Mouse (Mus musculus) cerebellum, adult 9-11 months (tissue): ENCODE data around the gene B9d2.
A peak's percentile ranks its signal among the peaks of the same experiment; 100 is the strongest.

Source experiments
- DNase-seq: peaks from one replicate; pipeline ENCODE4 v3.0.0; 2022

Gene B9d2

GRCm38 (mm10) chr7:25680514-25681258 lies at the start of gene B9d2:
Gene B9d2, plus strand, starts transcription at chr7:25680780.
- peak; percentile 94 for DNase-seq

- no peak for DNase-seq
Measured at GRCm38 (mm10) chr7:25632679-25633078, 47.9 kb upstream of the B9d2 start.

DNA sequence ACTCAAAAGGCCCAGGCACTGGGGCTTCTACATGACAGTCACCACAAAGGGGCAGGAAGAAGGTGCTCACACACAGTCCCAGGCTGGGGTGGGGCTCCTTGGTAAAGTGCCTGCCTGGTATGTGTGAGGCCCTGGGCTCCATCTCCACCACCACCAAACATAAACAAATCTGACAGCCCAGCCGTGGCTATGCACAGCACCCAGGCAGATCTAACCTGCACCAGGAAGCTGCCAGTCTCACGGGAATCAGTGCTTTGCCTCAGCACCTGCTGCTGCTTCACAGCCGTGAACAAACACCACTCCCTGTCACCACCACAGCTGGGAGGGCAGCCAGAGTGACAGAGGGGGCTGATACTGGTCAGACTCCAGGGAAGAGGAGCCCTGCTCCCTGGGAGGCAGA lies 44.2 kb upstream of the B9d2 start:
- DNase-seq, result no peak

DNA sequence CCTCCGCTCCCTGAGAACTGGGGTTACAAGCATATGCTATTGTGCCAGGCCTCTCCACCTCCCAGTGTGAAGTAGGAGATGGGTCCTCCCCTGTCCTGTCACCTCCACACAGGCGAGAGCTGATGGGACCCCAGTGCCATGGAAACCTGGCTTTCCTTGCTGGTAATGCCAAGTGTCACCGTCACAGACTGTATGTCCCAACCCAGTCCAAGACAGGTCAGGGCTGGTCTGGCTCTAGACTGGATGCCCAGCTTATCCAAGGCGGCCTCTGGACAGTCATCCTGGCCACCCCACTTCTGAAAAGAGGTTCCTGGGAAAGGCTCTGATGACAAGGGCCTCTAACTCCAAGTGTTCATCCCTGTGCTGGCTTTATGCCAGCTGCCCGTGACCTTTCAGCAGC lies 43.5 kb upstream of the B9d2 start:
- no peak for DNase-seq

DNA sequence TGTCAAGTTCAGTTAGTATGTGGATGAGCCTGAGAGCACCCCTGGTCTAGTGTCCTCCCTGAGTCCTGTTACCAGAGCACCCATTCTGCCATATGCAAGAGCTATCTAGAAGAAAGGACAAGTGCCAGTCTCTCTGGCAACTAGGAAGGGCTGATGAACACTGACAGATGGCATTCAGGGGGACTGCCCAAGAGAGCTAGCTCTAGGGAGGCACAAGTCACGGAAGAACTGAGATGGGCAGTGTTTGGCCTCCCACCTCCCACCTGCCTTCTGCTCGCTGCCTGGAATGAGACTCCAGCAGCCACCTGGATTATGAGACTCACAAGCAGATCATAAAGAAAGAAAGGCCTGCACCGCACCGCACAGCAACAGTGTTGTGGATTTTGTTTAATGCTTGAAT lies 40.8 kb upstream of the B9d2 start:
- peak; percentile 78 for DNase-seq

DNA sequence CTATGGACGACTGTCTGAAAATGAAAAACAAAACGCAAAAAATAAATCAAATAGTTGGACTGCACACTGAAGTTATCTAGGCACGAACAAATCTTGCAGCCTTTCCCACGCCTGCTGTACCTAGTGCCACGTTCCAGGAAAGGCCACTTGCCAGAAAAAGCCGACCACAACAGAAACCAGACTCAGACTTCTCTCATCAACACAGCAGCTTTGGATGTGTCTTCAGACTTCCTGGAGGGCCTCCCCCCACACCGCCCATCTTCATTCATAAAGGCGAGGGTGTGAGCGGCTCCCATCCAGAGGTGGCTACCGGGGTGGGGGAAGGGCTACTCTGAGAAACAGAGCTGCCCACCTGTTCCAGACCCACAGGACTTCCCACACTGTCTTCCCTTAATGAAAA lies 36.4 kb upstream of the B9d2 start:
- no peak for DNase-seq

DNA sequence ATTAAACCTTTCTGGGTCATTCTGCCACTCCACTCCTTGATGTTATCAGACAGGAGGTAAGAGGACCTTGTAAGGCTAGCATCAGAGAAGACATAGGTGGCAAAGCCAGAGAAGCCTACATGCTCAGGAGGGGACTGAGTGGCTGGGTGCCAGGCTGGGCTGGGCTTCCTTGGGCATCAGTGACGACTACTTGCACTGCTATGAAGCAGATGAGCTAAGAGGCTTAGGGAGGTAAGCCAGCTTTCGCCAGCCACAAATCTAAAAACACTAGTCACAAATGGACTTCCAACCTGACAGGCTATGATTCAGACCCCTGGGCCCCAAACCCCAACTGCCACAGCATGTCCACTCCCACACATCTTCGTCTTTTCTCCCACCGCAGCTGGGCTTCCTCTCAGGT lies 35.9 kb upstream of the B9d2 start:
- no peak for DNase-seq

DNA sequence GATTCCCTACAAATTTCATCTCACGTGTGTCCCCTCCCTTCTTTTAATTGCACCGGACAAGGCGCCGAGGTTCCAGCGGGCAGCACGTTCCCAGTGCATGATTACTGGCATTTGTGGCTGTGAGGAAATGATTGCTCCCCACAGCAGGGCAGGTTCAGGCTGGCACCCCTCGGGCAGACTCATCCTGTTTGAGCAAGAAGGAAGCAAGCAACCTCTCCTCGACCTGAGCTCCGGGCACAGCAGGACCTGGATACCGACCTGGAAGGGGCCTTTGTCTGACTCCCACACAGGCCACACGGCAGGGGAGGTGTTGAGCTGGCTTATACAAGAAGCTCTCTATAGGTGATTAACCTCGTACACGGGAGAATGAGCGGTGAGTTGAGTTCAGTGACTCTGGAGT lies 35.5 kb upstream of the B9d2 start:
- DNase-seq, result no peak

GRCm38 (mm10) chr7:25647574-25648123 lies 32.9 kb upstream of the B9d2 start:
- no peak for DNase-seq

DNA sequence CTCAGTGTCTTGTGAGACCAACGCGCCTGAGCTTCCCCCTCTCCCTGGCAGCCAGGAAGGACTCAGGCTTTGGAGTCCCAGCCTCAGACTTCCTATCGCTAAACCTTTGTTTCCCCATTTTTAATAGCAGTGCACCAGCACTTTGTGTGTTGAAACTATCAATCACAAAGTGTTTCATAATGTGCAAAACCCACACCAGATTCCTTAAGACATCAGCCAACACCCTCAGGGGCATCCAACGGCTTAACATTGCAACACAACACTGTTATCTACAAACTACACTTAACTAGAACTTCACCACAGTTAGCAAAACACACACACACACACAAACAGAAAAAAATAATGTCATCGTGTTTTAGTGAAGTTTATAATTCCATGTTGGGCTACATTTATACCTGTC lies 30.7 kb upstream of the B9d2 start:
- no peak for DNase-seq

DNA sequence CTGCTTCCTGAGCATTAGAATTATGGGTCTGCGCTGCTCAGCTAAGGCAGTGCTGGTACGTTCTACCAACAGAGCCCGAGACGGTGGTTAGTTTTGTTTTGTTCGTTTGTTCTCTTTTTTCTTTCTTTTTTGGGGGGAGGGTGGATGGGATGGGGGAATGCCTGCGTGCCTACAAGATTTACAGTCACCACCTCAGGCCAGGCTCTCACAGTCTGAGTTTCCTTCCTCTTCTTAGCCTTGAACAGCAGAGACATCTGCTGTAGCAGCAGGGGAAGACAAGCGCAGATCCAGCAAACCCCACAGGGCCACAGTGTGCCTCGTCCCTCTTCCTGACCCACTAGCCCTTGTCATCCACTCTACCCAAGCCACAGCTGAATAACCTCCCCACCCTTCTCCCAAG lies 29.3 kb upstream of the B9d2 start:
- no peak for DNase-seq

- no peak for DNase-seq
Measured at GRCm38 (mm10) chr7:25652244-25652759, 28.3 kb upstream of the B9d2 start.

- peak; percentile 73 for DNase-seq
Measured at GRCm38 (mm10) chr7:25655601-25656428, 24.8 kb upstream of the B9d2 start.

DNA sequence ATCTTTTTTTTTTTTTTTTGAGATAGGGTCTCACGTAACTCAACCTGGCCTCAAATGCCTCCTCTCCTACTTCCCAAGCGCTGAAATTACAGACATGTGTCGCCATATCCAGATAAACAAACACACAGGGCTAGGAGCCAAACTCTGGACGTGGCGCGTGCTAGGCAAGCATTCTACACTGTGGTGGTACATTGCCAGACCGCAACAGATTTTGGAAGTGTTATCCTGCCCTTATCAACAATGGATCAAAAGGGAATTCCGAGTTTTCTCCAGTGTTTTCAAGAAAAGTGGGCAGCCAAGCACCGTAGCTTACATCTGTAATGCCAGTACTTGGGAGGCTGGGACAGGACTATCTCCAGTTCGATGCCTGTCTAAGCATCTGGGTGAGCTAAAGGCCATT lies 22.8 kb upstream of the B9d2 start:
- DNase-seq, result peak; percentile 56

DNA sequence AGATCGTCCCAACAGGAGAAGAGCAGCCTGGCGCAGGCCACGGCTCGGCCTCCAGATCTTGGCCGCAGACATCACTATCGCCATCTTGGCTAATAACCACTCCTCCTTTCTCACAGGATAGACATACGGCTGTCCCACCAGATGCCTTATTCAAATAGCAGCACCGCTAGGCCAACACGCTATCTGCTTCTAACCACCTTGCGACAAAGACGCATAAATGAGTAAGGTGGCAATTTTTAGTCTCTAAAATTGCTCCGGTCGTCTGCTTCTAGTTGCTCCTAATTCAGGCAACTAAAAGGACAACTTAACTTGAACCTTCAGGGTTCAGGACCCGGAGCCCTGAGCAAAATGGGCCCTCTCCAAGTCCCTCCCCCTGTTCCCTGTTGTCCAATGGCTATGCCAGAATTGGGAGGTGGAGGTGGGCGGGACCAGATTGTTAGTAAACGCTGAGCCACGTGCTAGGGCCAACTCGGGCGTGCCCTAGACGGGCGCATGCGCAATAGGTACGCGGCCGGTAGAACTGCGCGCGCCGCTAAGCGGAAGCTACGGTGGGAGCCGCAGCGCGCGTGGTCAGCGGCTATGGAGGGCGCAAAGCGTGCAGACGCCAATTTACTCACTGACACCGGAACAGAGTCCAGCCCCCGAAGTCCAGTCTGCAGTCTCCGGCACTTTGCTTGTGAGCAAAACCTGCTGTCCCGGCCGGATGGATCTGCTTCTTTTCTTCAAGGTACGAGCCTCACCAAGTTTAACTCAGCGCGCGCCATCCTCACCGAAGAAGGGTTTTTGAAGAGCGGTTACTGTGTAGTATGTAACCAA lies 21.7 kb upstream of the B9d2 start, which contains the start of the genes Bckdha and Exosc5:
TSS of gene Bckdha (minus strand) at position 325 of the 816 bp plus-strand sequence.
TSS of gene Exosc5 (plus strand) at position 508 of the 816 bp plus-strand sequence.
- DNase-seq, result peak; percentile 100

GRCm38 (mm10) chr7:25666381-25666780 lies 14.2 kb upstream of the B9d2 start:
- DNase-seq, result no peak

DNA sequence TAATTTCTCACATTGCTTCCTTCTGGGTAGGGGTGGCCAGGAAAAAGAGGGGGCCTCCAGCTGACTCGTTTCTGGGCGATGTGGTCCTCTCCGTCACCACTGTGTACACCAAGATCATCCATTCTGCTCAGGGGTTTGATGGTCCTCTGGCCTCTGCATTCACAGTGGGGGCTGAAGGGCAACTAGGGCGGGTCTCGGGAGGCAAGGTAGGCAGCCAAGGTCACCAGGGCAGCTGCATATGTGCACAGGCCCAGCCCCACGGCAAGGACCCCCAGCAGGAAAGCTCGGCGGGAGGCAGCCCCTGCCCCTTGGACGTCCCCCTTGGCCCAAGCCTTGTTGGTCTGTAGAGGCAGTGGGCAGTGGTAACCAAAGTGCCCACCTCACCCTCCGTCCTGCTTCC lies 11.4 kb upstream of the B9d2 start:
- DNase-seq, result no peak

GRCm38 (mm10) chr7:25669631-25670030 lies 10.9 kb upstream of the B9d2 start:
- no peak for DNase-seq

GRCm38 (mm10) chr7:25670096-25670495 lies 10.5 kb upstream of the B9d2 start:
- no peak for DNase-seq

DNA sequence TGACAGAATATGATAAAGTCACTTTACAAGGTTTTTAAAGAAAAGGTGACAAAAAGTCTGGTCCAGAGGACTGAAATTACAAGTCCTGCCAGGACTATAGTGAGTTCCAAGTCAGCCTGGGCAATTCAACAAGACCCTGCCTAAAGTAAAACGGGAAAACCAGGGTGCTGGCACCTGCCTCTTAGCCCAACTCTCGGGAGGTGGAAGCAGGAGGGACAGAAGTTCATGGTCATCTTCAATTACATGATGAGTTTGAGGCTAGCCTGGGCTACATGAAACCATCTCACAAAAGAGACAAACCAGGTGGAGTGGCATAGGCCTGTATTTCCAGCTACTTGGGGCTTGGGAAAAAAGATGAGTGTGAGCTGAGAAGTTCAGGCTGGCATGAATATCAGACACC lies 8.9 kb upstream of the B9d2 start:
- DNase-seq, result no peak

- no peak for DNase-seq
Measured at GRCm38 (mm10) chr7:25672442-25672841, 8.1 kb upstream of the B9d2 start.

- DNase-seq, result no peak
Measured at GRCm38 (mm10) chr7:25674297-25674696, 6.3 kb upstream of the B9d2 start.
